Mouse (Mus musculus) MEL (cell line): ENCODE data around the gene Nme3.
"Not testable (repeated sequence)": the region's sequence is repeated elsewhere in the genome, so short reads cannot be mapped to it uniquely, and the experiment has no call there.

ENCODE experiments used
- POLR2A ChIP-seq, 2 experiments: IDR thresholded peaks; 2 replicates each; pipeline ENCODE4 v1.6.1; 2011 to 2012; ENCODE audit warnings: low read length in 2 of 2, mild to moderate bottlenecking in 2 of 2, control low read depth in 1 of 2, improper control_type of control experiment in 1 of 2, low read depth in 1 of 2, moderate library complexity in 1 of 2; ENCODE audit not compliant: control insufficient read depth in 1 of 2, insufficient read depth in 1 of 2, poor library complexity in 1 of 2
- SIN3A ChIP-seq: IDR thresholded peaks from 2 replicates; pipeline ENCODE4 v1.6.1; 2012; ENCODE audit warnings: low read length, improper control_type of control experiment, inconsistent platforms
- UBTF ChIP-seq: IDR thresholded peaks from 2 replicates; pipeline ENCODE4 v1.6.1; 2012; ENCODE audit warnings: low read depth, mild to moderate bottlenecking, inconsistent platforms, low read length, improper control_type of control experiment, moderate library complexity, borderline replicate concordance; ENCODE audit not compliant: insufficient read depth
- USF1 ChIP-seq: IDR thresholded peaks from 2 replicates; pipeline ENCODE4 v1.6.1; 2014; ENCODE audit warnings: low read depth, mild to moderate bottlenecking, inconsistent platforms, low read length, improper control_type of control experiment, moderate library complexity

GRCm38 (mm10) chr17:24943589-24943988 lies 47.3 kb downstream of the Nme3 start:
- not testable (repeated sequence) for TF ChIP-seq POLR2A (IDR thresholded peaks at IDR 0.05; ENCODE audit: control insufficient read depth in 1 of 2, insufficient read depth in 1 of 2, low read depth in 1 of 2, low read length in 2 of 2, poor library complexity in 1 of 2); USF1; UBTF; SIN3A
